Mouse (Mus musculus): ENCODE data around the gene D17Wsu92e. TPM values are rescaled to one million over a fixed set of nuclear protein-coding genes. Genes with fewer than 3 reads are reported as not detected.

Gene D17Wsu92e
- 10.4 and 11.9 TPM in 2 replicates for polyA plus RNA-seq (2015; fragmentation: Nextera tagmentation; extraction: Ambion mirVana)

DNA sequence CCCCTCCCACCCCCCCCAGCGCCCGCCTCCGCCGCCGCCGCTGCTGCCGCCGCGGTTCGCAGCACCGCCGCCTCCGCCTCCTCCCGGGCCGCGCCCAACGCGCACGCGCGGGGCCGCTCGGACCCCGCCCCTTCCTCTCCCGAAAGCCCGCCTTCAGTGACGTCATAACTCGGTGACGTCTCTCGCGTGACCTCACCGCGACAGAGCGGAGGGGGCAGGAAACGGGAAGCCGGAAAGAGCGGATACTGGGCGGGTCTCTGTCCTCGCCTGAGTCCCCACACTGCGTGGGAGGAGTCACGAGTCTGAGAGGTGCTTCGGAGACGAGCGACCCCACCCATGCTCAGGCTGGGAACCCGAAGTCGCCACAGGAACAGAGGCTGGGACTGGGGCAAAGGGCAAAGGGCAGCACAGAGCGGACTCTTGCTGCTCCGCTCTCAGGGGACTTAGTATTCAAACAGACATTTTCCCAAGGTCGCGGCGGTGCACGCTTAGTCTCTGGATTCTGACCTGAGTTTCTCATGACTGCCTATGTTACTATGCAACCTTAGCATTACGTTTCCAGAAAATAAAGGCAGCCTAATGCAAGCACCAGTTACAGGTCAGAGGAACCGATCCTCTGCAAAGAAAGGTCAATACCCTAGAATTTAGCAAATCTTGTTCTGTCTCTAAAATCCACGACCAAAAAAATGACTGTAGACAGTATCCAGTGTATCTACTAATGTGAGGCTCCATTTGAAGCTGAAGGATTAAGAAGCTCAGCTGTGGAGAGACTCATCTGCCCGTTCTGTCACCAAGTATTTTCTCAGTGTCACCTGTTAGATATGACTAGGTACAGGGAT, at the start of gene D17Wsu92e:
D17Wsu92e (minus strand) TSS at position 81 of the 839 bp plus-strand sequence.

DNA sequence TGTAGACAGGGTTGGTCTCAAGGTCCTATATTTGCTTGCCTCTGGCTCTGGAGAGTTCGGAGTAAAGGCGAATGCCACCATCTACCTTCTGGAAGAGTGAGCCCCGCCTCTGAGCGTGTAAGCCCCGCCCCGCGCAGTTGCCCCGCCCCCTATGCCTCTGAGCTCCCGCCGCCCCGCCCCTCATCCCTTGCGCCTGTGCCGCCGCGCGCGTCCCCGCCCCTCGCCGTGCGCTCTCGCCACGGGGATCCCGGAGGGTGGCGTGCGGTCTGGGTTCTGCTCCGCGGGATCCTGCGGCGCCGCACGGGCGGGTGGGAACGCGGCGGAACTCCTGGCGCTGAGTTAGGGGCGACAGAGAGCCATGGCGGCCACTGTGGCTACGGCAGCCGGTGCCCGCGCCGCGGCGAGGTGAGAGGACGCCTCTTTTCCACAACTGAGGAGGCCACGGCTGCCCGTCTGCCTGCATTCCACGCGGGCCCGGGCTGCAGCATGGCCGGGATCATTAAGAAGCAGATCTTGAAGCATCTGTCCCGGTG, 35.9 kb upstream of the D17Wsu92e start, which contains the start of gene Uhrf1bp1:
Uhrf1bp1 (plus strand) TSS at position 177 of the 533 bp plus-strand sequence.

DNA sequence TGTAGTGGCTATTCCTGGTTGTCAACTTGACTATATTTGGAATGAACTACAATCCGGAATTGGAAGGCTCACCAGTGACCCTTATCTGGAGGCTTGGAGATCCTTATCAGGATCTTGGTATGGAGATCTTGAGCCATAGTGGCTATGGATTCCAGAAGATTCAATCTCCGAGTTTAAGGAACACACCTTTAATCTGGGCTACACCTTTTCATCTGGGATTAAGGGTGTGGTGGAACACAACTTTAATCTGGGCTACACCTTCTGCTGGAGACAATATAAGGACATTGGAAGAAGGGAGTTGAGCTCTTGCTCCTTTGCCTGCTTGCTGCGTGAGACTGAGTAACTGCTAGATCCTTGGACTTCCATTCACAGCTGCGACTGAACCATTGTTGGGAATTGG, 17.4 kb upstream of the D17Wsu92e start, which contains the start of gene Snrpc:
Snrpc (plus strand) TSS at position 301 of the 400 bp plus-strand sequence.

DNA sequence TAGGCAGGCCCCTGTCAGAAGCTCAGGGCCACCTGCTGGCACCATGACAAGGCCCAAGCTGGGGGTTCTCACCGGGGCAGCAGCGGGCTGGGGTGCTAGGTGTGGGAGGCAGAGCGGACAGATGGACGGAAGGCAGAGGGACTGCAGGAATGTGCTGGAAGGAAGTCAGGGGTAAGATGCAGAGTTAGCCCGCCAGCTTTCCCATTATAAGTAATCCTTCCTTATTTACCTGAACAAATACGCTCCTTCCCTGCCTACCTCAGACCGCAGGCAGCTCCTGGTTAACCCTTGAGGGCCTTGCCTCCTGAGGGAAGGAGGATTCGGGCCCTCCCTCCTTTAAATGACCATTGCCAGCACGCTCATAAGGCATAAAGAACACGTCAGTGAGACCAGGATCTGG, 91.7 kb downstream of the D17Wsu92e start, which contains the start of gene Spdef:
Spdef (minus strand) TSS at position 186 of the 400 bp plus-strand sequence.

Other genes starting within 250 kb of the D17Wsu92e start
- 226 and 248 TPM in 2 replicates for gene Nudt3, start 197.2 kb downstream of the D17Wsu92e start, polyA plus RNA-seq (2015; fragmentation: Nextera tagmentation; extraction: Ambion mirVana)
- gene RPS10-NUDT3, start 185.4 kb downstream of the D17Wsu92e start, polyA plus RNA-seq (2015; fragmentation: Nextera tagmentation; extraction: Ambion mirVana), result not detected in 2 replicates
- 491 and 583 TPM in 2 replicates for gene Rps10, start 184.0 kb downstream of the D17Wsu92e start, polyA plus RNA-seq (2015; fragmentation: Nextera tagmentation; extraction: Ambion mirVana)
- gene Pacsin1, start 165.1 kb downstream of the D17Wsu92e start, polyA plus RNA-seq (2015; fragmentation: Nextera tagmentation; extraction: Ambion mirVana), result 104 and 105 TPM in 2 replicates
- gene Spdef, start 91.7 kb downstream of the D17Wsu92e start, polyA plus RNA-seq (2015; fragmentation: Nextera tagmentation; extraction: Ambion mirVana), result 2.3 TPM in 2 replicates
- gene Snrpc, start 17.5 kb upstream of the D17Wsu92e start, polyA plus RNA-seq (2015; fragmentation: Nextera tagmentation; extraction: Ambion mirVana), result 221 and 227 TPM in 2 replicates
- 4.3 and 5.7 TPM in 2 replicates for gene Uhrf1bp1, start 35.8 kb upstream of the D17Wsu92e start, polyA plus RNA-seq (2015; fragmentation: Nextera tagmentation; extraction: Ambion mirVana)
- 29.2 and 37.0 TPM in 2 replicates for gene Anks1, start 88.7 kb upstream of the D17Wsu92e start, polyA plus RNA-seq (2015; fragmentation: Nextera tagmentation; extraction: Ambion mirVana)
- 45.6 and 47.3 TPM in 2 replicates for gene Taf11, start 89.2 kb upstream of the D17Wsu92e start, polyA plus RNA-seq (2015; fragmentation: Nextera tagmentation; extraction: Ambion mirVana)

Data from neural tube, postnatal 0 days (tissue).